Mouse (Mus musculus): ENCODE data around the gene Olfr788. TPM values are rescaled to one million over a fixed set of nuclear protein-coding genes. Genes with fewer than 3 reads are reported as not detected.

The Olfr788 gene
- polyA plus RNA-seq (2015; fragmentation: Nextera tagmentation; extraction: Ambion mirVana): not detected in 2 replicates

- Histone ChIP-seq H3K4me2 (no peak within 1 kb of the TSS), H3K9me3 (no peaks in the 10 kb centered on the region), H3K4me3 (no peak within 1 kb of the TSS), H3K4me1 (no peaks in the 10 kb centered on the region), H3K27me3 (replicated peaks) (no peaks in the 10 kb centered on the region), H3K27ac (replicated peaks) (no peak within 1 kb of the TSS), H3K9ac (no peak within 1 kb of the TSS), H3K36me3 (no peaks in the 10 kb centered on the region)
- no peak for ATAC-seq (ENCODE audit: extremely low read depth, insufficient number of reproducible peaks, low FRiP score, low TSS enrichment)
Observed at GRCm38 (mm10) chr10:129470698-129471097, at the start of gene Olfr788. Olfr788 (plus strand) TSS chr10:129470998.

DNA sequence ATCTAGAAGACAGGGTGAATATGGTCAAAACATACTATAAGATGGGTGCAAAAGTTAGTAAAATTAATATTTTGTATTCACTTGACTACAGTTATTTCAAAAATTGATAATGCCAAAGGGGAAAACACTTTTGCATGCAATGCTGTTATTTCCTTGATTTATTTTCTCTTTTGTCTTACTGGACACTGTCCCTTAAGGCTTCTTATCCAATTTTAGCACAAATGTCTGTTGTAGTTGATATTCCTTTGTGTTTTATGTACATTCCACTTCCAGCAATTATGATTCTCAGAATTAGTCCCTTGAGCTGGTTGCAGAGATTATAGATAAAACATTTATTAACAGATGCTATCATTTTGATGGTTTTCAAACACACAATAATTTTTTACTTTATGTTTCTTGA is 43.8 kb upstream of the Olfr788 start, which contains the start of gene Olfr786:
Olfr786 (plus strand) TSS at position 301 of the 400 bp plus-strand sequence.
- H3K4me3 ChIP-seq: no peak within 1 kb of the TSS
- H3K9me3 ChIP-seq: no peaks in the 10 kb centered on the region
- H3K9ac ChIP-seq: no peak within 1 kb of the TSS
- no peaks in the 10 kb centered on the region for H3K36me3 ChIP-seq
- H3K27me3 ChIP-seq (replicated peaks): no peaks in the 10 kb centered on the region
- H3K27ac ChIP-seq (replicated peaks): no peak within 1 kb of the TSS
- H3K4me2 ChIP-seq: no peak within 1 kb of the TSS
- ATAC-seq (ENCODE audit: extremely low read depth, insufficient number of reproducible peaks, low FRiP score, low TSS enrichment): no peak
- H3K4me1 ChIP-seq: no peaks in the 10 kb centered on the region

- ATAC-seq (ENCODE audit: extremely low read depth, insufficient number of reproducible peaks, low FRiP score, low TSS enrichment): no peak
- WGBS: 68% methylated on average over 3 of the region's 3 CpGs
- no peaks in the 10 kb centered on the region for H3K27me3 ChIP-seq (replicated peaks)
Observed at GRCm38 (mm10) chr10:129461562-129461961, 9.2 kb upstream of the Olfr788 start, which contains the start of gene Olfr787. Olfr787 (plus strand) TSS chr10:129461862.

GRCm38 (mm10) chr10:129473256-129473655 is 2.5 kb downstream of the Olfr788 start:
- Histone ChIP-seq H3K4me3 (no peak overlapping the region), H3K4me2 (no peak overlapping the region), H3K9ac (no peak overlapping the region), H3K36me3 (no peaks in the 10 kb centered on the region), H3K27me3 (replicated peaks) (no peaks in the 10 kb centered on the region), H3K27ac (replicated peaks) (no peak overlapping the region), H3K9me3 (no peaks in the 10 kb centered on the region), H3K4me1 (no peaks in the 10 kb centered on the region)
- WGBS: 58% methylated on average over 2 of the region's 2 CpGs
- no peak for ATAC-seq (ENCODE audit: extremely low read depth, insufficient number of reproducible peaks, low FRiP score, low TSS enrichment)

More at GRCm38 (mm10) chr10:129461562-129461961, 9.2 kb upstream of the Olfr788 start, which contains the start of gene Olfr787:
- H3K9ac ChIP-seq: no peak within 1 kb of the TSS
- H3K4me2 ChIP-seq: no peak within 1 kb of the TSS
- no peaks in the 10 kb centered on the region for H3K9me3 ChIP-seq
- no peaks in the 10 kb centered on the region for H3K36me3 ChIP-seq
- H3K4me1 ChIP-seq: no peaks in the 10 kb centered on the region
- H3K27ac ChIP-seq (replicated peaks): no peak within 1 kb of the TSS
- H3K4me3 ChIP-seq: no peak within 1 kb of the TSS

DNA sequence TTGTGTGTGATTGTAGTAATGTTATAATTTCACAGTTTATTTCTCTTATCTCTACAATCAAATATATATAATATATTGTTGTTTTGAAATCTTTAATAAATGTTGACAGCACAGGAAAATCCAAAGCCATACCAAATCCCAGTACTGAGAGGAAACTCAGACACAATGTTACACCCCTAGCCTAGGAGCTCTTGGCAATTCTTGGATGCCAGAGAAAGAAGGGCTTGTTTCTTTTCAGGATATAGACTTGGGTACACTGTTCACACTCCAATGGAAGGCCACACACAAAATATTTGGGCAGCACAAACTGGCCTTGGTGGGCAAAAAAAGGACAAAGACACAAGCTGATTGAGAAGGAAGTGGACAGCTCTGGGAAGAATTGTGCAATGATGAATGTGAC is 2.9 kb downstream of the Olfr788 start:
- Histone ChIP-seq H3K4me3 (no peak overlapping the region), H3K27ac (replicated peaks) (no peak overlapping the region), H3K27me3 (replicated peaks) (no peaks in the 10 kb centered on the region), H3K9me3 (no peaks in the 10 kb centered on the region), H3K36me3 (no peaks in the 10 kb centered on the region), H3K4me1 (no peaks in the 10 kb centered on the region), H3K9ac (no peak overlapping the region), H3K4me2 (no peak overlapping the region)
- no peak for ATAC-seq (ENCODE audit: extremely low read depth, insufficient number of reproducible peaks, low FRiP score, low TSS enrichment)

GRCm38 (mm10) chr10:129484452-129484851 is 13.7 kb downstream of the Olfr788 start, which contains the start of gene Olfr789:
Olfr789 (plus strand) TSS chr10:129484752.
- Histone ChIP-seq H3K4me2 (no peak within 1 kb of the TSS), H3K9me3 (no peaks in the 10 kb centered on the region), H3K4me1 (no peaks in the 10 kb centered on the region), H3K27ac (replicated peaks) (no peak within 1 kb of the TSS), H3K9ac (no peak within 1 kb of the TSS), H3K27me3 (replicated peaks) (no peaks in the 10 kb centered on the region), H3K4me3 (no peak within 1 kb of the TSS), H3K36me3 (no peaks in the 10 kb centered on the region)
- WGBS: 40% methylated on average over 2 of the region's 2 CpGs
- ATAC-seq (ENCODE audit: extremely low read depth, insufficient number of reproducible peaks, low FRiP score, low TSS enrichment): no peak

- Histone ChIP-seq H3K4me1 (no peaks in the 10 kb centered on the region), H3K36me3 (no peaks in the 10 kb centered on the region)
Observed at GRCm38 (mm10) chr10:129490101-129490500, 19.3 kb downstream of the Olfr788 start.

DNA sequence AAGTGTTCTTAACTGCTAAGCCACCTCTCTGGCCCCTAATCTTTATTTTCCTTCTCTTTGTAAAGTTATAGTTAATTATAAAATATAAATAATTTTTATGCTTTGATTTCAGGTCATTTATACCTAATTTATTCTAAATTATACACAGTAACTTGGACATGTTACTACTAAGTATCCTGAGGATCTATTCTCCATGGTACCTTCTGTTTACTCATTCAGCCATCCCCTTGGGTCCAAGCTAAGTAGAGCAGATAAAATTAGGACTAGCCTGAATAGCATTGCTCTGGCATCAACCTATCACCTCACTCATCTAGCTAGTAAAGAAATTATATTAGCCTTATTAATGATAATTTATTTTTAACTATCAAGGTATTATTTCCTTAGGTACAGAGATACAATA is 27.4 kb downstream of the Olfr788 start, which contains the start of gene Olfr790:
Olfr790 (plus strand) TSS at position 301 of the 400 bp plus-strand sequence.
- H3K9ac ChIP-seq: no peak within 1 kb of the TSS
- no peaks in the 10 kb centered on the region for H3K27me3 ChIP-seq (replicated peaks)
- no peak within 1 kb of the TSS for H3K4me2 ChIP-seq
- H3K36me3 ChIP-seq: no peaks in the 10 kb centered on the region
- H3K9me3 ChIP-seq: no peaks in the 10 kb centered on the region
- no peaks in the 10 kb centered on the region for H3K4me1 ChIP-seq
- H3K27ac ChIP-seq (replicated peaks): no peak within 1 kb of the TSS
- ATAC-seq (ENCODE audit: extremely low read depth, insufficient number of reproducible peaks, low FRiP score, low TSS enrichment): no peak
- no peak within 1 kb of the TSS for H3K4me3 ChIP-seq

More at GRCm38 (mm10) chr10:129490101-129490500, 19.3 kb downstream of the Olfr788 start:
- Histone ChIP-seq H3K4me3 (no peak overlapping the region), H3K9me3 (no peaks in the 10 kb centered on the region), H3K9ac (no peak overlapping the region), H3K4me2 (no peak overlapping the region), H3K27ac (replicated peaks) (no peak overlapping the region), H3K27me3 (replicated peaks) (no peaks in the 10 kb centered on the region)
- 64% methylated on average over 2 of the region's 2 CpGs for WGBS
- no peak for ATAC-seq (ENCODE audit: extremely low read depth, insufficient number of reproducible peaks, low FRiP score, low TSS enrichment)

DNA sequence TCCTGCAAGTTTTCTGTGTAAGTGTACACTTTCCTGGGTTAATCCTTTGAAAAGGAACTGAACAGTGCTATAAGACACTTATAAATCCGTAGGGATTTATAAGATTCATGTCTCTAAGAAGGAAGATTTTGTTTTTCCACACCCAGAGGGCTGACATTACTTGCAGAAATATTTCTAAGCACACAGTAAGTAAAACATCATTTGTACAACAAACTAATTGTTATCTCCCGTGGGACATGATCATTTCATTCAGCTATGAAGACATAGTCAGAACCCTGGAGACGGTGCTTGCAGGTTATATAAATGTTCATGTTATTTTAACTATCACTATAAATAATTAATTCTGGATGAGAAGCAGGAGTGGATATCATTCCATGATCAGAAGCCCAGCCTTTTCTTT is 50.7 kb downstream of the Olfr788 start, which contains the start of gene Olfr791:
Olfr791 (plus strand) TSS at position 301 of the 400 bp plus-strand sequence.
- no peak within 1 kb of the TSS for H3K4me2 ChIP-seq
- no peaks in the 10 kb centered on the region for H3K4me1 ChIP-seq
- H3K27ac ChIP-seq (replicated peaks): no peak within 1 kb of the TSS
- no peak within 1 kb of the TSS for H3K4me3 ChIP-seq
- H3K36me3 ChIP-seq: no peaks in the 10 kb centered on the region
- no peak for ATAC-seq (ENCODE audit: extremely low read depth, insufficient number of reproducible peaks, low FRiP score, low TSS enrichment)
- no peaks in the 10 kb centered on the region for H3K27me3 ChIP-seq (replicated peaks)
- H3K9ac ChIP-seq: no peak within 1 kb of the TSS
- 58% methylated on average over 3 of the region's 3 CpGs for WGBS
- H3K9me3 ChIP-seq: no peaks in the 10 kb centered on the region

Other genes with a start within 250 kb of the Olfr788 start
- not detected in 2 replicates for gene Olfr774, start 234.8 kb upstream of the Olfr788 start, polyA plus RNA-seq (2015; fragmentation: Nextera tagmentation; extraction: Ambion mirVana)
- gene Olfr775, start 222.6 kb upstream of the Olfr788 start, polyA plus RNA-seq (2015; fragmentation: Nextera tagmentation; extraction: Ambion mirVana): not detected in 2 replicates
- not detected in 2 replicates for gene Olfr776, start 211.9 kb upstream of the Olfr788 start, polyA plus RNA-seq (2015; fragmentation: Nextera tagmentation; extraction: Ambion mirVana)
- gene Olfr777, start 199.5 kb upstream of the Olfr788 start, polyA plus RNA-seq (2015; fragmentation: Nextera tagmentation; extraction: Ambion mirVana): not detected in 2 replicates
- not detected in 2 replicates for gene Olfr780, start 152.9 kb upstream of the Olfr788 start, polyA plus RNA-seq (2015; fragmentation: Nextera tagmentation; extraction: Ambion mirVana)
- gene Olfr781, start 142.1 kb upstream of the Olfr788 start, polyA plus RNA-seq (2015; fragmentation: Nextera tagmentation; extraction: Ambion mirVana): not detected in 2 replicates
- gene Olfr782, start 122.1 kb upstream of the Olfr788 start, polyA plus RNA-seq (2015; fragmentation: Nextera tagmentation; extraction: Ambion mirVana): not detected in 2 replicates
- gene Olfr784, start 86.9 kb upstream of the Olfr788 start, polyA plus RNA-seq (2015; fragmentation: Nextera tagmentation; extraction: Ambion mirVana): 0.07 TPM in 1 of 2 replicates, not detected in the other
- not detected in 2 replicates for gene Olfr785, start 65.6 kb upstream of the Olfr788 start, polyA plus RNA-seq (2015; fragmentation: Nextera tagmentation; extraction: Ambion mirVana)
- gene Olfr786, start 43.7 kb upstream of the Olfr788 start, polyA plus RNA-seq (2015; fragmentation: Nextera tagmentation; extraction: Ambion mirVana): not detected in 2 replicates
- not detected in 2 replicates for gene Olfr787, start 9.1 kb upstream of the Olfr788 start, polyA plus RNA-seq (2015; fragmentation: Nextera tagmentation; extraction: Ambion mirVana)
- gene Olfr789, start 13.8 kb downstream of the Olfr788 start, polyA plus RNA-seq (2015; fragmentation: Nextera tagmentation; extraction: Ambion mirVana): not detected in 2 replicates
- gene Olfr790, start 27.5 kb downstream of the Olfr788 start, polyA plus RNA-seq (2015; fragmentation: Nextera tagmentation; extraction: Ambion mirVana): not detected in 2 replicates
- gene Olfr791, start 50.8 kb downstream of the Olfr788 start, polyA plus RNA-seq (2015; fragmentation: Nextera tagmentation; extraction: Ambion mirVana): not detected in 2 replicates
- not detected in 2 replicates for gene Olfr792, start 68.2 kb downstream of the Olfr788 start, polyA plus RNA-seq (2015; fragmentation: Nextera tagmentation; extraction: Ambion mirVana)
- gene Olfr794, start 96.7 kb downstream of the Olfr788 start, polyA plus RNA-seq (2015; fragmentation: Nextera tagmentation; extraction: Ambion mirVana): not detected in 2 replicates
- not detected in 2 replicates for gene Olfr796, start 141.6 kb downstream of the Olfr788 start, polyA plus RNA-seq (2015; fragmentation: Nextera tagmentation; extraction: Ambion mirVana)
- not detected in 2 replicates for gene Olfr798, start 156.9 kb downstream of the Olfr788 start, polyA plus RNA-seq (2015; fragmentation: Nextera tagmentation; extraction: Ambion mirVana)
- gene Olfr799, start 166.5 kb downstream of the Olfr788 start, polyA plus RNA-seq (2015; fragmentation: Nextera tagmentation; extraction: Ambion mirVana): not detected in 2 replicates
- gene Olfr800, start 186.7 kb downstream of the Olfr788 start, polyA plus RNA-seq (2015; fragmentation: Nextera tagmentation; extraction: Ambion mirVana): not detected in 2 replicates
- not detected in 2 replicates for gene Olfr801, start 202.9 kb downstream of the Olfr788 start, polyA plus RNA-seq (2015; fragmentation: Nextera tagmentation; extraction: Ambion mirVana)
- gene Olfr802, start 217.2 kb downstream of the Olfr788 start, polyA plus RNA-seq (2015; fragmentation: Nextera tagmentation; extraction: Ambion mirVana): not detected in 2 replicates
- not detected in 2 replicates for gene Olfr803, start 223.3 kb downstream of the Olfr788 start, polyA plus RNA-seq (2015; fragmentation: Nextera tagmentation; extraction: Ambion mirVana)
- not detected in 2 replicates for gene Olfr804, start 232.2 kb downstream of the Olfr788 start, polyA plus RNA-seq (2015; fragmentation: Nextera tagmentation; extraction: Ambion mirVana)

Data from heart, embryonic 13.5 days (tissue).